Mouse (Mus musculus) liver, embryonic 12.5 days (tissue): ENCODE data around the gene Pnliprp2. TPM values are rescaled to one million over a fixed set of nuclear protein-coding genes. Genes with fewer than 3 reads are reported as not detected.

Source experiments
- ATAC-seq: fragments of 200-750 bp; cut with Nextera tagmentation; 2 replicates; pipeline ENCODE4 v1.8.0; 2017; ENCODE audit warnings: moderate number of reproducible peaks, mild to moderate bottlenecking, moderate library complexity
- H3K27ac ChIP-seq: fragments of 300-500 bp; sonication (generic); 2 replicates; pipeline ENCODE4 v1.5.1; 2016; ENCODE audit warnings: mild to moderate bottlenecking
- H3K27me3 ChIP-seq: fragments of 300-500 bp; sonication (generic); replicated peaks from 2 replicates; pipeline ENCODE4 v1.6.1; 2016; ENCODE audit warnings: mild to moderate bottlenecking, moderate library complexity
- H3K36me3 ChIP-seq: fragments of 300-500 bp; sonication (generic); 2 replicates; pipeline ENCODE4 v1.6.1; 2016; ENCODE audit warnings: mild to moderate bottlenecking, moderate library complexity
- H3K4me1 ChIP-seq: fragments of 300-500 bp; sonication (generic); 2 replicates; pipeline ENCODE4 v1.6.1; 2016
- H3K4me2 ChIP-seq: fragments of 300-500 bp; sonication (generic); 2 replicates; pipeline ENCODE4 v1.6.1; 2016; ENCODE audit warnings: mild to moderate bottlenecking, moderate library complexity
- H3K4me3 ChIP-seq: fragments of 300-500 bp; sonication (generic); 2 replicates; pipeline ENCODE4 v1.5.1; 2016; ENCODE audit warnings: mild to moderate bottlenecking, moderate library complexity
- H3K9ac ChIP-seq: fragments of 300-500 bp; sonication (generic); 2 replicates; pipeline ENCODE4 v1.6.1; 2016; ENCODE audit warnings: mild to moderate bottlenecking, moderate library complexity
- H3K9me3 ChIP-seq: fragments of 300-500 bp; sonication (generic); replicated peaks from 2 replicates; pipeline ENCODE4 v1.6.1; 2016; ENCODE audit warnings: mild to moderate bottlenecking, moderate library complexity
- WGBS: fragments of 180-500 bp; shearing (Covaris S2); methylation state at CpG from one replicate; pipeline ENCODE4 v1.1.7; 2016; ENCODE audit not compliant: insufficient replicate concordance; 5-methylcytosine and 5-hydroxymethylcytosine counted together
- polyA plus RNA-seq: library from polyadenylated mRNA; unstranded; fragments of >200 nt; fragmentation: Nextera tagmentation; extraction: Ambion mirVana; gene quantifications from 2 replicates; pipeline ENCODE4 v1.2.1, GENCODE M21; 2016

The Pnliprp2 gene
- polyA plus RNA-seq, 1 experiment from 2014 or later: 7.5 TPM

GRCm38 (mm10) chr19:58806364-58806763 lies 46.8 kb downstream of the Pnliprp2 start:
- no peak overlapping the region for H3K4me2 ChIP-seq
- H3K4me3 ChIP-seq: no peak overlapping the region
- 7% methylated on average over 3 of the region's 3 CpGs for WGBS
- no peak overlapping the region for H3K9ac ChIP-seq
- no peak for ATAC-seq
- no peaks in the 10 kb centered on the region for H3K9me3 ChIP-seq
- H3K4me1 ChIP-seq: no peaks in the 10 kb centered on the region
- no peak overlapping the region for H3K27ac ChIP-seq
- no peaks in the 10 kb centered on the region for H3K27me3 ChIP-seq
- H3K36me3 ChIP-seq: no peaks in the 10 kb centered on the region

GRCm38 (mm10) chr19:58808864-58809263 lies 49.3 kb downstream of the Pnliprp2 start:
- H3K9ac ChIP-seq: no peak overlapping the region
- 63% methylated on average over 6 of the region's 6 CpGs for WGBS
- no peak for ATAC-seq
- no peaks in the 10 kb centered on the region for H3K36me3 ChIP-seq
- no peaks in the 10 kb centered on the region for H3K9me3 ChIP-seq
- H3K4me1 ChIP-seq: no peaks in the 10 kb centered on the region
- H3K27ac ChIP-seq: no peak overlapping the region
- no peak overlapping the region for H3K4me2 ChIP-seq
- no peak overlapping the region for H3K4me3 ChIP-seq
- H3K27me3 ChIP-seq: no peaks in the 10 kb centered on the region

- no peak overlapping the region for H3K27ac ChIP-seq
- no peaks in the 10 kb centered on the region for H3K27me3 ChIP-seq
- ATAC-seq: no peak
- no peak overlapping the region for H3K9ac ChIP-seq
- no peaks in the 10 kb centered on the region for H3K36me3 ChIP-seq
- 72% methylated on average over 5 of the region's 5 CpGs for WGBS
- no peaks in the 10 kb centered on the region for H3K4me1 ChIP-seq
- H3K4me3 ChIP-seq: no peak overlapping the region
- no peaks in the 10 kb centered on the region for H3K9me3 ChIP-seq
- no peak overlapping the region for H3K4me2 ChIP-seq
Measured at GRCm38 (mm10) chr19:58810536-58810935, 51.0 kb downstream of the Pnliprp2 start.

GRCm38 (mm10) chr19:58815179-58815922 lies 55.8 kb downstream of the Pnliprp2 start:
- H3K36me3 ChIP-seq: no peaks in the 10 kb centered on the region
- H3K4me3 ChIP-seq: no peak overlapping the region
- no peak overlapping the region for H3K4me2 ChIP-seq
- no peaks in the 10 kb centered on the region for H3K9me3 ChIP-seq
- H3K9ac ChIP-seq: no peak overlapping the region
- no peak overlapping the region for H3K27ac ChIP-seq
- no peak for ATAC-seq
- no peaks in the 10 kb centered on the region for H3K4me1 ChIP-seq
- WGBS: 72% methylated on average over 13 of the region's 13 CpGs
- no peaks in the 10 kb centered on the region for H3K27me3 ChIP-seq

GRCm38 (mm10) chr19:58816453-58817041 lies 57.0 kb downstream of the Pnliprp2 start:
- no peak overlapping the region for H3K27ac ChIP-seq
- WGBS: 74% methylated on average over 17 of the region's 17 CpGs
- H3K27me3 ChIP-seq: no peaks in the 10 kb centered on the region
- H3K9ac ChIP-seq: no peak overlapping the region
- H3K4me2 ChIP-seq: no peak overlapping the region
- no peak for ATAC-seq
- H3K4me1 ChIP-seq: no peaks in the 10 kb centered on the region
- H3K36me3 ChIP-seq: no peaks in the 10 kb centered on the region
- H3K4me3 ChIP-seq: no peak overlapping the region
- H3K9me3 ChIP-seq: no peaks in the 10 kb centered on the region

GRCm38 (mm10) chr19:58817398-58817797 lies 57.9 kb downstream of the Pnliprp2 start:
- ATAC-seq: no peak
- no peak overlapping the region for H3K4me2 ChIP-seq
- H3K9me3 ChIP-seq: no peaks in the 10 kb centered on the region
- no peaks in the 10 kb centered on the region for H3K27me3 ChIP-seq
- H3K4me3 ChIP-seq: no peak overlapping the region
- no peak overlapping the region for H3K27ac ChIP-seq
- no peak overlapping the region for H3K9ac ChIP-seq
- H3K36me3 ChIP-seq: no peaks in the 10 kb centered on the region
- no peaks in the 10 kb centered on the region for H3K4me1 ChIP-seq
- WGBS: 66% methylated on average over 11 of the region's 11 CpGs

GRCm38 (mm10) chr19:58818571-58819415 lies 59.3 kb downstream of the Pnliprp2 start:
- Histone ChIP-seq H3K4me2 (no peak overlapping the region), H3K4me1 (no peaks in the 10 kb centered on the region), H3K9ac (no peak overlapping the region), H3K27ac (no peak overlapping the region), H3K4me3 (no peak overlapping the region), H3K36me3 (no peaks in the 10 kb centered on the region), H3K27me3 (no peaks in the 10 kb centered on the region), H3K9me3 (no peaks in the 10 kb centered on the region)
- 61% methylated on average over 14 of the region's 14 CpGs for whole genome bisulfite sequencing
- ATAC-seq: no peak

- no peak overlapping the region for H3K9ac ChIP-seq
- no peak overlapping the region for H3K27ac ChIP-seq
- H3K9me3 ChIP-seq: no peaks in the 10 kb centered on the region
- H3K4me1 ChIP-seq: no peaks in the 10 kb centered on the region
- no peak overlapping the region for H3K4me3 ChIP-seq
- 72% methylated on average over 20 of the region's 20 CpGs for WGBS
- no peak for ATAC-seq
- H3K27me3 ChIP-seq: no peaks in the 10 kb centered on the region
- H3K36me3 ChIP-seq: no peaks in the 10 kb centered on the region
- no peak overlapping the region for H3K4me2 ChIP-seq
Measured at GRCm38 (mm10) chr19:58822454-58823200, 63.1 kb downstream of the Pnliprp2 start.

GRCm38 (mm10) chr19:58823301-58823700 lies 63.8 kb downstream of the Pnliprp2 start:
- H3K9me3 ChIP-seq: no peaks in the 10 kb centered on the region
- ATAC-seq: no peak
- WGBS: 71% methylated on average over 3 of the region's 3 CpGs
- no peak overlapping the region for H3K9ac ChIP-seq
- H3K27ac ChIP-seq: no peak overlapping the region
- H3K4me2 ChIP-seq: no peak overlapping the region
- no peaks in the 10 kb centered on the region for H3K36me3 ChIP-seq
- H3K4me1 ChIP-seq: no peaks in the 10 kb centered on the region
- no peak overlapping the region for H3K4me3 ChIP-seq
- H3K27me3 ChIP-seq: no peaks in the 10 kb centered on the region

GRCm38 (mm10) chr19:58824316-58824715 lies 64.8 kb downstream of the Pnliprp2 start:
- Histone ChIP-seq H3K27me3 (no peaks in the 10 kb centered on the region), H3K36me3 (no peaks in the 10 kb centered on the region), H3K9me3 (no peaks in the 10 kb centered on the region), H3K4me2 (no peak overlapping the region), H3K4me3 (no peak overlapping the region), H3K9ac (no peak overlapping the region), H3K27ac (no peak overlapping the region), H3K4me1 (no peaks in the 10 kb centered on the region)
- no peak for ATAC-seq
- 47% methylated on average over 1 of the region's 1 CpGs for WGBS
